Mouse (Mus musculus): ENCODE results near the gene Abhd10. TPM values are rescaled to one million over a fixed set of nuclear protein-coding genes. Genes with fewer than 3 reads are reported as not detected.

Gene Abhd10
- polyA plus RNA-seq, 1 experiment from 2014 or later: 22.4 TPM

GRCm38 (mm10) chr16:45690178-45690577 lies 52.6 kb downstream of the Abhd10 start:
- no peak overlapping the region for H3K4me3 ChIP-seq (ENCODE audit: low read depth, low read length)
- H3K27me3 ChIP-seq (replicated peaks; ENCODE audit: control insufficient read depth, insufficient read depth, low read length): no peaks in the 10 kb centered on the region
- H3K4me2 ChIP-seq (replicated peaks; ENCODE audit: low read depth): no peak overlapping the region
- WGBS: 17% methylated on average over 4 of the region's 4 CpGs
- no peak for ATAC-seq
- H3K9me3 ChIP-seq (ENCODE audit: control insufficient read depth): no peaks in the 10 kb centered on the region
- H3K4me1 ChIP-seq (replicated peaks; ENCODE audit: control insufficient read depth, insufficient read depth, low read length): no peaks in the 10 kb centered on the region
- H3K27ac ChIP-seq (ENCODE audit: low read depth, low read length): no peak overlapping the region
- no peak overlapping the region for H3K9ac ChIP-seq (ENCODE audit: low read depth, low read length)
- no peak for TF ChIP-seq CTCF (IDR thresholded peaks at IDR 0.05; ENCODE audit: low read depth)
- H3K36me3 ChIP-seq (ENCODE audit: control insufficient read depth, insufficient read depth): no peaks in the 10 kb centered on the region

- no peak for ATAC-seq
- H3K4me3 ChIP-seq (ENCODE audit: low read depth, low read length): no peak overlapping the region
- no peaks in the 10 kb centered on the region for H3K9me3 ChIP-seq (ENCODE audit: control insufficient read depth)
- WGBS: 85% methylated on average over 3 of the region's 3 CpGs
- H3K27me3 ChIP-seq (replicated peaks; ENCODE audit: control insufficient read depth, insufficient read depth, low read length): no peaks in the 10 kb centered on the region
- H3K9ac ChIP-seq (ENCODE audit: low read depth, low read length): no peak overlapping the region
- no peaks in the 10 kb centered on the region for H3K36me3 ChIP-seq (ENCODE audit: control insufficient read depth, insufficient read depth)
- no peak overlapping the region for H3K4me2 ChIP-seq (replicated peaks; ENCODE audit: low read depth)
- H3K27ac ChIP-seq (ENCODE audit: low read depth, low read length): no peak overlapping the region
- no peaks in the 10 kb centered on the region for H3K4me1 ChIP-seq (replicated peaks; ENCODE audit: control insufficient read depth, insufficient read depth, low read length)
- no peak for TF ChIP-seq CTCF (IDR thresholded peaks at IDR 0.05; ENCODE audit: low read depth)
Measured at GRCm38 (mm10) chr16:45686833-45687232, 55.9 kb downstream of the Abhd10 start.

- Histone ChIP-seq H3K4me3 (ENCODE audit: low read depth, low read length) (no peak overlapping the region), H3K9ac (ENCODE audit: low read depth, low read length) (no peak overlapping the region), H3K4me2 (replicated peaks; ENCODE audit: low read depth) (no peak overlapping the region), H3K36me3 (ENCODE audit: control insufficient read depth, insufficient read depth) (no peaks in the 10 kb centered on the region), H3K27ac (ENCODE audit: low read depth, low read length) (no peak overlapping the region), H3K27me3 (replicated peaks; ENCODE audit: control insufficient read depth, insufficient read depth, low read length) (no peaks in the 10 kb centered on the region), H3K9me3 (ENCODE audit: control insufficient read depth) (no peaks in the 10 kb centered on the region), H3K4me1 (replicated peaks; ENCODE audit: control insufficient read depth, insufficient read depth, low read length) (no peaks in the 10 kb centered on the region)
- WGBS: 78% methylated on average over 3 of the region's 3 CpGs
- no peak for ATAC-seq
- no peak for TF ChIP-seq CTCF (IDR thresholded peaks at IDR 0.05; ENCODE audit: low read depth)
Measured at GRCm38 (mm10) chr16:45685295-45685694, 57.5 kb downstream of the Abhd10 start.

DNA sequence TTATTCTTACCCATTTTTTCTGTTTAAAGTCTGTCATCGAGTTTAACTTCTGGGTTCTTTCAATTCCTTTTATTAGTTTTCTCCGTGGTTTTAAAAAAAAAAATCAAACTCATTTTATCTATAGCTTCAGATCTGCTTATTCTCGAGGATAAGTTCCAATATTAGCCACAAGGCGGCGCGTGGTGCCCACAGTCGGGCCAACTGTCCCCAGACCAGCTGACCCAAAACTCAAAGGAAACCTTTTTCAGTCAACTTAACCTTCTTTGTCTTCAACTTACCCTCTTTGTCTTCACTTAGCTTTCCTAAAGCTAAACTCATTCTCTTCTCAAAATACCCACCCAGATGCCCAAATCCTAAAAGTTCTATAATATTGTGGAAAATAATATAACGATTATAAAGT lies 57.9 kb downstream of the Abhd10 start:
- WGBS: 12% methylated on average over 8 of the region's 8 CpGs
- peak; percentile 85 for TF ChIP-seq CTCF (IDR thresholded peaks at IDR 0.05; ENCODE audit: low read depth)
- Histone ChIP-seq H3K36me3 (ENCODE audit: control insufficient read depth, insufficient read depth) (no peaks in the 10 kb centered on the region), H3K9ac (ENCODE audit: low read depth, low read length) (no peak overlapping the region), H3K4me3 (ENCODE audit: low read depth, low read length) (no peak overlapping the region), H3K4me1 (replicated peaks; ENCODE audit: control insufficient read depth, insufficient read depth, low read length) (no peaks in the 10 kb centered on the region), H3K27ac (ENCODE audit: low read depth, low read length) (no peak overlapping the region), H3K9me3 (ENCODE audit: control insufficient read depth) (no peaks in the 10 kb centered on the region), H3K27me3 (replicated peaks; ENCODE audit: control insufficient read depth, insufficient read depth, low read length) (no peaks in the 10 kb centered on the region), H3K4me2 (replicated peaks; ENCODE audit: low read depth) (no peak overlapping the region)
- ATAC-seq: no peak

Other genes with a start within 250 kb of the Abhd10 start
- gene Gm609, start 250.0 kb downstream of the Abhd10 start, polyA plus RNA-seq (2015; fragmentation: Nextera tagmentation; extraction: Ambion mirVana): 1.6 and 1.9 TPM in 2 replicates
- 8.0 and 9.8 TPM in 2 replicates for gene Gm17783, start 210.9 kb downstream of the Abhd10 start, polyA plus RNA-seq (2015; fragmentation: Nextera tagmentation; extraction: Ambion mirVana)
- gene Slc9c1, start 207.6 kb downstream of the Abhd10 start, polyA plus RNA-seq (2015; fragmentation: Nextera tagmentation; extraction: Ambion mirVana): not detected in 2 replicates
- gene Gcsam, start 132.6 kb downstream of the Abhd10 start, polyA plus RNA-seq (2015; fragmentation: Nextera tagmentation; extraction: Ambion mirVana): 0.16 and 0.17 TPM in 2 replicates
- 5.5 TPM in 2 replicates for gene BC016579, start 88.9 kb downstream of the Abhd10 start, polyA plus RNA-seq (2015; fragmentation: Nextera tagmentation; extraction: Ambion mirVana)
- 0.21 and 0.22 TPM in 2 replicates for gene Tmprss7, start 49.3 kb downstream of the Abhd10 start, polyA plus RNA-seq (2015; fragmentation: Nextera tagmentation; extraction: Ambion mirVana)
- 10.7 and 13.7 TPM in 2 replicates for gene Tagln3, start 18.3 kb downstream of the Abhd10 start, polyA plus RNA-seq (2015; fragmentation: Nextera tagmentation; extraction: Ambion mirVana)
- gene Phldb2, start 210.6 kb upstream of the Abhd10 start, polyA plus RNA-seq (2015; fragmentation: Nextera tagmentation; extraction: Ambion mirVana): 9.2 and 9.5 TPM in 2 replicates